Mouse (Mus musculus) liver, postnatal 0 days (tissue): Measurements from ENCODE around the gene Nagk. TPM values are rescaled to one million over a fixed set of nuclear protein-coding genes. Genes with fewer than 3 reads are reported as not detected.

ENCODE experiments used
- ATAC-seq: fragments of 200-750 bp; cut with Nextera tagmentation; 2 replicates; pipeline ENCODE4 v1.8.0; 2017; ENCODE audit warnings: mild to moderate bottlenecking, moderate library complexity
- DNase-seq: peaks from one replicate; pipeline ENCODE4 v3.0.0-alpha.2; 2016
- H3K27ac ChIP-seq: fragments of 300-500 bp; sonication (generic); 2 replicates; pipeline ENCODE4 v1.5.1; 2014; ENCODE audit warnings: antibody characterized with exemption, moderate library complexity, mild to moderate bottlenecking, low read depth
- H3K27me3 ChIP-seq: fragments of 300-500 bp; sonication (generic); 2 replicates; pipeline ENCODE4 v1.6.1; 2014; ENCODE audit warnings: low read length, control low read depth, mixed read lengths; ENCODE audit not compliant: insufficient read depth
- H3K36me3 ChIP-seq: fragments of 300-500 bp; sonication (generic); replicated peaks from 2 replicates; pipeline ENCODE4 v1.6.1; 2014; ENCODE audit warnings: mild to moderate bottlenecking, control low read depth, low read length, moderate library complexity, mixed read lengths; ENCODE audit not compliant: insufficient read depth
- H3K4me1 ChIP-seq: fragments of 300-500 bp; sonication (generic); 2 replicates; pipeline ENCODE4 v1.6.1; 2014; ENCODE audit warnings: antibody characterized with exemption, mild to moderate bottlenecking, control low read depth; ENCODE audit not compliant: insufficient read depth
- H3K4me2 ChIP-seq: fragments of 300-500 bp; sonication (generic); 2 replicates; pipeline ENCODE4 v1.6.1; 2014; ENCODE audit warnings: low read depth, mild to moderate bottlenecking, low read length, moderate library complexity, mixed read lengths
- H3K4me3 ChIP-seq: fragments of 300-500 bp; sonication (generic); 2 replicates; pipeline ENCODE4 v1.5.1; 2014; ENCODE audit warnings: low read depth, low read length
- H3K9ac ChIP-seq: fragments of 300-500 bp; sonication (generic); replicated peaks from 2 replicates; pipeline ENCODE4 v1.6.1; 2014; ENCODE audit warnings: mild to moderate bottlenecking, moderate library complexity
- H3K9me3 ChIP-seq: fragments of 300-500 bp; sonication (generic); 2 replicates; pipeline ENCODE4 v1.6.1; 2016; ENCODE audit warnings: mild to moderate bottlenecking, control low read depth, low read length, mixed read lengths
- CTCF ChIP-seq: sonication (generic); IDR thresholded peaks from 2 replicates; pipeline ENCODE4 v1.5.1; 2016; ENCODE audit warnings: antibody characterized with exemption, low read depth
- EP300 ChIP-seq: IDR thresholded peaks from 2 replicates; pipeline ENCODE4 v1.6.1; 2016; ENCODE audit warnings: antibody characterized with exemption, low read depth, mild to moderate bottlenecking
- WGBS: fragments of 180-500 bp; shearing (Covaris S2); extraction: QIAGEN DNeasy Blood & Tissue Kit; methylation state at CpG from one replicate; pipeline ENCODE4 v1.1.7; 2014; ENCODE audit not compliant: insufficient replicate concordance; 5-methylcytosine and 5-hydroxymethylcytosine counted together
- polyA plus RNA-seq: library from polyadenylated mRNA; unstranded; fragments of >200 nt; fragmentation: Nextera tagmentation; extraction: Ambion mirVana; gene quantifications from 2 replicates; pipeline ENCODE4 v1.2.1, GENCODE M21; 2015

The Nagk gene
- polyA plus RNA-seq, result 20.4 and 20.9 TPM in 2 replicates

DNA sequence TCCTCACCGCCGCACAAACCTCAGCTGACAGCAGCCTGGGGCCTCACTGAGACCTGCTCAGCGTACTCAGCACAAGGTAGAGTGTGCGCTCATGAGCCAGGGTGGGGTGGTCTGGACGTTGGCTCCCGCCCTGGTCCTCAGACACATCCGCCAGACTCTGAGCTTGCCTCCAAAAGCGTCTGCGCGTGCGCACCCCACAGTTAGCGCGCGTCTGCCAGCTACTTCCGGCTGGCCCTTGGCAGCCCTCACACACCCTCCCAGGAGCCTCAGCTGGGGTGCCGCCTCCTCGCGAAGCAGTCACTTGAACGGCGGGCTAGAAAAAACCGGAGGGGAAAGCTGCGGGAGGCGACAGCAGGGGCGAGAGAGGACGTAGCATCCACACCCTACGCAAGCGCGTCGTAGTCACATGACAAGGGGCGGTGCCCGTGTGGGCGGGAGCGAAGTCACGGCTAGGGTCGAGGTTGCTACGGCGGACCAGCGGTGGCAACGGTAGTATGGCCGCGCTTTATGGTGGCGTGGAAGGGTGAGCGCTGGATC lies at the start of gene Nagk:
Nagk (plus strand) TSS at position 223 of the 537 bp plus-strand sequence.
- DNase-seq (peak; percentile 94), ATAC-seq (peak; percentile 93)
- WGBS, result under 1% methylated on average over 42 of the region's 43 CpGs
- Histone ChIP-seq H3K27ac (peak within 1 kb of the TSS; percentile 97), H3K9ac (peak within 1 kb of the TSS; percentile 83), H3K36me3 (0 out of 2 replicates have a peak, but pooled peaks cover 12% of the 10 kb centered on the region), H3K4me2 (peak within 1 kb of the TSS; percentile 98), H3K4me3 (peak within 1 kb of the TSS; percentile 73), H3K4me1 (peaks cover 23% of the 10 kb centered on the region), H3K9me3 (no peaks in the 10 kb centered on the region), H3K27me3 (no peaks in the 10 kb centered on the region)
- TF ChIP-seq EP300 (no peak), CTCF (no peak)

DNA sequence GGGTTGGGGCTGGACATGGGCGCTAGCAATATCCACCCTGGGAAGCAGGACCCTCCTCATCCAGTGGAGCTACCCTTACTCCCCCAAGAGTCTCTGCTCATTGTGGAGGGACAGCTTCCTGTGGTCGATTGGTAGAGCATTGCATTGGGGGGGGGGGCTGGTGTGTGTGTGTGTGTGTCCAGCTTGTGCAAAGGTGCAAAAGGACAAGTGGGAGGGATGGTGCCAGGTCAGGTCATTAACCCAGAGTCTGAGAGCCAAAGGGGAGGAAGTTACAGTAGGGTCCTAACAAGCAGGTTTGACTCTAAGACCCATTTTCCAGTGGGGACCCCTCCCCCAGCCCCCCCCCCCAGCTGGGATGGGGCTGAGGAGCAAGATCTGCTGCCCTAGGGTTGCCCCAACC lies 49.3 kb upstream of the Nagk start:
- Histone ChIP-seq H3K27ac (no peak overlapping the region), H3K36me3 (no peaks in the 10 kb centered on the region), H3K4me1 (peaks cover 11% of the 10 kb centered on the region), H3K9ac (no peak overlapping the region), H3K4me3 (no peak overlapping the region), H3K4me2 (no peak overlapping the region), H3K9me3 (no peaks in the 10 kb centered on the region), H3K27me3 (no peaks in the 10 kb centered on the region)
- WGBS, result 39% methylated on average over 2 of the region's 2 CpGs
- peak; percentile 53 for DNase-seq
- TF ChIP-seq CTCF (no peak), EP300 (no peak)
- peak; percentile 66 for ATAC-seq

DNA sequence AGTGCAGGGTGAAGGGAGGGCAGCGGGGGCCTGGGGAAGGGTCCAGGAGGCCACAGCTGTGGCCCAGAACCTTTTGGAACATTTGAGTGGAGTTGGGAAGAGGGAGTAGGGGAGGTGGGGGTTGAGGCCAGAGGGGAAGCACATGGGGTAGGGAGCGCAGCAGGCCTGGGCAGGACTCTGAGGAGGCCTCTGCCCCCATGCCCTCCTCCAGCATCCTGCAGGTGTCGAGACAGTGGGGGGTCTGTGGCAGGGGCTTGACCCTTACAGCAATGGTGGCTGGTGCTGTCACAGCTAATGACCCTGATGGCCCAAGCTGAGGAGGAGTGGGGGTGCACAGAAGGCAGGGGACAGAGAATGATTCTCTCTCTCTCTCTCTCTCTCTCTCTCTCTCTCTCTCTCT lies 45.5 kb upstream of the Nagk start:
- TF ChIP-seq CTCF, result no peak
- no peak for TF ChIP-seq EP300
- no peak overlapping the region for H3K27ac ChIP-seq
- no peak overlapping the region for H3K4me2 ChIP-seq
- H3K4me3 ChIP-seq, result no peak overlapping the region
- peaks cover 7% of the 10 kb centered on the region for H3K4me1 ChIP-seq
- no peak overlapping the region for H3K9ac ChIP-seq
- 80% methylated on average over 3 of the region's 3 CpGs for WGBS
- no peak for ATAC-seq
- H3K36me3 ChIP-seq, result no peaks in the 10 kb centered on the region
- no peaks in the 10 kb centered on the region for H3K9me3 ChIP-seq
- DNase-seq, result no peak
- peaks cover 9% of the 10 kb centered on the region for H3K27me3 ChIP-seq

DNA sequence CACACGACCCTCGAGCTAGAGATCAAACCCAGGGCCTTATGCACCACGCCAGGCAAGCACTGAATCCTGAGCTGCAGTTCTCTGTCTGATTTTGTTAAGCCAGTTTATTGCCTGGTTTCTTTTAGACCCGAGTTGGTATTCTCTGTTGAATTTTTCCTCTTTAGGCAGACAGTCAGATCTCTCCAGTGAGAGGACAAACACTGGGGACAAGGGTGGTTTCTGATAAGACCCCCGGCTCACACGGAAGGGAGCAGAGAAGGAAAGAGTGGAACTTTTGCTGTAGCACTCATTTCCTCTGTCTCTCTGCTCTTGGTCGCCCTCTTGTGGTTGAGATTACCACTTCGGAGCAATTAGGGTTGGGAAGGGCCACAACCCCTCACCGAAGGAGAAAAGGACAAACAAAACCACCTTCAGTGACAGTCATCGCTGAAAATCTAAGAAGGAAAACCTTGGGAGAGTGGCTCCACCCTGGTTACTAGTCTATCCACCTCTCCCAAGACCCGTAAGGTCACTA lies 44.6 kb upstream of the Nagk start:
- DNase-seq, result peak; percentile 68
- WGBS, result 8% methylated on average over 11 of the region's 11 CpGs
- Histone ChIP-seq H3K9ac (0 out of 2 replicates have a peak overlapping the region, but pooled peaks have one; percentile 16), H3K27ac (no peak overlapping the region), H3K36me3 (no peaks in the 10 kb centered on the region), H3K27me3 (peaks cover 9% of the 10 kb centered on the region), H3K9me3 (no peaks in the 10 kb centered on the region), H3K4me3 (no peak overlapping the region), H3K4me2 (peak overlapping the region; percentile 26; the same call in 1 of the 2 replicates), H3K4me1 (peaks cover 1% of the 10 kb centered on the region; the same call in 1 of the 2 replicates)
- TF ChIP-seq EP300 (no peak), CTCF (peak; percentile 86)
- ATAC-seq, result no peak

DNA sequence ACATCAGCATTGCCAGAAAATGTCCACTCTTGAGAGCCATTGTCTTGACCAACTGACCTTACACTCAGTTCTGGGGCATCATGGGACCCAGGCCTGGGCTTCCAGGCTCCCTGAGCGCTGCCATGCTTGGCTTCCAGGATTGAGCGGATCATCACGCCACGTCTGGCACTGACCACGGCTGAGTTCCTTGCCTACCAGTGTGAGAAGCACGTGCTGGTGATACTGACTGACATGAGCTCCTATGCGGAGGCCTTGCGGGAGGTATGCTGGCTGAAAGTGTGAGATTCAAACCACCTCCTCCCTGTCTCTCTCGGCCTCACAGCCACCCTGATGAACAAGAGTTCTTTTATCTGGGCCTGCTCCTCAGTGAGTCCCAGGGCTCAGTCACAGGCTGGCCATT lies 38.7 kb upstream of the Nagk start:
- 64% methylated on average over 9 of the region's 9 CpGs for WGBS
- ATAC-seq (no peak), DNase-seq (no peak)
- no peak overlapping the region for H3K4me2 ChIP-seq
- TF ChIP-seq EP300 (no peak), CTCF (no peak)
- H3K36me3 ChIP-seq, result no peaks in the 10 kb centered on the region
- H3K4me1 ChIP-seq, result no peaks in the 10 kb centered on the region; the same call in 1 of the 2 replicates
- H3K9me3 ChIP-seq, result no peaks in the 10 kb centered on the region
- H3K9ac ChIP-seq, result no peak overlapping the region
- no peak overlapping the region for H3K27ac ChIP-seq
- no peak overlapping the region for H3K4me3 ChIP-seq
- H3K27me3 ChIP-seq, result peaks cover 33% of the 10 kb centered on the region

DNA sequence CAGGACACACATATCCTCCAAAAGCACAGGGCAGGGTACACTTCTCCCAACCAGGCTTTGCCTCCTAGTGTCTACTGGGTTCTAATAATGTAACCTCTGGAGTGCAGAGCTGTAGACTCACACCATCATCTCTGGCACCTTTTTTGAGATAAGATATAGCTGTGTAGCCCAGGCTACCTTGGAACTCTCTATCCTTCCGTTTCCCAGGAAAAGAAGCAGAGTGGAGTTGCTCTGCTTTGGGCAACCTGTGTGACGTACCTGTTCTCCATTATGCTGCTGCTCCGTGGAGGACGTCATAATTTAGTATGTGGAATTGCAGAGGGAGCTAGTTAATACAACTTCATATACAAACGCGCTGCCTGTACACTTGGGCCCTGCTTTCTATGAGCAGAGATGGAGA lies 32.4 kb upstream of the Nagk start, which contains the start of gene Ankrd53:
Ankrd53 (plus strand) TSS at position 301 of the 400 bp plus-strand sequence.
- WGBS, result 30% methylated on average over 6 of the region's 6 CpGs
- no peak for TF ChIP-seq EP300
- TF ChIP-seq CTCF, result no peak
- H3K4me3 ChIP-seq, result peak within 1 kb of the TSS; percentile 20; the same call in 1 of the 2 replicates
- no peaks in the 10 kb centered on the region for H3K9me3 ChIP-seq
- H3K36me3 ChIP-seq, result no peaks in the 10 kb centered on the region
- DNase-seq (no peak), ATAC-seq (no peak)
- H3K9ac ChIP-seq, result no peak within 1 kb of the TSS; the same call in 1 of the 2 replicates
- H3K27me3 ChIP-seq, result peaks cover 44% of the 10 kb centered on the region
- peaks cover 8% of the 10 kb centered on the region for H3K4me1 ChIP-seq
- H3K27ac ChIP-seq, result no peak within 1 kb of the TSS
- peak within 1 kb of the TSS; percentile 64 for H3K4me2 ChIP-seq
